Mouse (Mus musculus) midbrain, embryonic 14.5 days (tissue): ENCODE measurements around the gene Ubr1. TPM values are rescaled to one million over a fixed set of nuclear protein-coding genes. Genes with fewer than 3 reads are reported as not detected.
"Not testable (repeated sequence)": the region's sequence is repeated elsewhere in the genome, so short reads cannot be mapped to it uniquely, and the experiment has no call there.

Experiments used
- ATAC-seq: fragments of 200-750 bp; cut with Nextera tagmentation; 2 replicates; pipeline ENCODE4 v1.8.0; 2017; ENCODE audit warnings: moderate number of reproducible peaks, moderate library complexity; ENCODE audit not compliant: low FRiP score, low TSS enrichment
- DNase-seq: peaks from one replicate; pipeline ENCODE4 v3.0.0-alpha.2; 2015
- H3K27ac ChIP-seq: fragments of 300-500 bp; sonication (generic); replicated peaks from 2 replicates; pipeline ENCODE4 v1.5.1; 2014; ENCODE audit warnings: mild to moderate bottlenecking, low read depth, low read length, moderate library complexity
- H3K27me3 ChIP-seq: fragments of 300-500 bp; sonication (generic); 2 replicates; pipeline ENCODE4 v1.6.1; 2014; ENCODE audit warnings: low read length, control low read depth, mixed read lengths; ENCODE audit not compliant: control insufficient read depth, insufficient read depth
- H3K36me3 ChIP-seq: fragments of 300-500 bp; sonication (generic); 2 replicates; pipeline ENCODE4 v1.6.1; 2014; ENCODE audit warnings: low read length, control low read depth; ENCODE audit not compliant: control insufficient read depth, insufficient read depth
- H3K4me1 ChIP-seq: fragments of 300-500 bp; sonication (generic); 2 replicates; pipeline ENCODE4 v1.6.1; 2014; ENCODE audit warnings: mild to moderate bottlenecking, antibody characterized with exemption, low read length, control low read depth; ENCODE audit not compliant: control insufficient read depth, insufficient read depth
- H3K4me2 ChIP-seq: fragments of 300-500 bp; sonication (generic); 2 replicates; pipeline ENCODE4 v1.6.1; 2014; ENCODE audit warnings: mild to moderate bottlenecking, low read length, moderate library complexity
- H3K4me3 ChIP-seq: fragments of 300-500 bp; sonication (generic); replicated peaks from 2 replicates; pipeline ENCODE4 v1.5.1; 2014; ENCODE audit warnings: low read depth, low read length
- H3K9ac ChIP-seq: fragments of 300-500 bp; sonication (generic); replicated peaks from 2 replicates; pipeline ENCODE4 v1.6.1; 2014; ENCODE audit warnings: mild to moderate bottlenecking, low read length, moderate library complexity
- H3K9me3 ChIP-seq: fragments of 300-500 bp; sonication (generic); 2 replicates; pipeline ENCODE4 v1.6.1; 2016; ENCODE audit warnings: low read length, control low read depth, mixed read lengths; ENCODE audit not compliant: control insufficient read depth
- WGBS: fragments of 180-500 bp; shearing (Covaris S2); extraction: QIAGEN DNeasy Blood & Tissue Kit; methylation state at CpG from one replicate; pipeline ENCODE4 v1.1.7; 2014; 5-methylcytosine and 5-hydroxymethylcytosine counted together
- polyA plus RNA-seq: library from polyadenylated mRNA; unstranded; fragments of >200 nt; fragmentation: Nextera tagmentation; extraction: Ambion mirVana; gene quantifications from 2 replicates; pipeline ENCODE4 v1.2.1, GENCODE M21; 2014

Gene Ubr1
- polyA plus RNA-seq, 1 experiment from 2014 or later: 40.5 TPM

DNA sequence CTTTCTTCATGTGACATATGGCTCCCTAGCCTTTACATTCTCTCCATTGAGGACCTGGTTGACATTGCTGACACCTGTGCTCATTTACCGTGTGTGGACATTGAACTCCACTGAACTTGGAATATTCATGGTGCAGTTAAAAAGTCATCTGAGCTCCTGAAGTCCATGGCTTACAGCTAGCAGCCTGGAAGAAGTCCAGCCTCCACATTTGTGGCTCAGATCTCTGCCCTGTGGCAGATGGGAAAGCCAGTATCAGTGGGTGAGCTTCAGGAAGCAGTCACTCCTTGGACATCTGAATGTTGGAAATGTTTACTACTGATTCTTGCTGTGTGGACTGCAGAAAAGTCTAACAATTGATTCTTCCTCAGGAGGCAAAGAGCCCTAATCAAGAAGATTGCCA lies 36.5 kb upstream of the Ubr1 start:
- H3K36me3 ChIP-seq: peaks cover 15% of the 10 kb centered on the region
- no peak for ATAC-seq
- 94% methylated on average over 1 of the region's 1 CpGs for WGBS

GRCm38 (mm10) chr2:121004018-121004811 lies 33.7 kb upstream of the Ubr1 start:
- H3K27me3 ChIP-seq: no peaks in the 10 kb centered on the region
- H3K9ac ChIP-seq: no peak overlapping the region
- H3K4me2 ChIP-seq: no peak overlapping the region
- H3K4me1 ChIP-seq: peaks cover 5% of the 10 kb centered on the region
- no peak overlapping the region for H3K27ac ChIP-seq
- 0 out of 2 replicates have a peak, but pooled peaks cover 7% of the 10 kb centered on the region for H3K36me3 ChIP-seq
- 83% methylated on average over 7 of the region's 7 CpGs for whole genome bisulfite sequencing
- no peaks in the 10 kb centered on the region for H3K9me3 ChIP-seq
- DNase-seq (no peak), ATAC-seq (no peak)
- H3K4me3 ChIP-seq: no peak overlapping the region

More for the DNA sequence above, 36.5 kb upstream of the Ubr1 start:
- no peak for DNase-seq
- Histone ChIP-seq H3K9me3 (no peaks in the 10 kb centered on the region), H3K27me3 (no peaks in the 10 kb centered on the region), H3K27ac (no peak overlapping the region), H3K4me2 (no peak overlapping the region), H3K9ac (no peak overlapping the region), H3K4me1 (peaks cover 10% of the 10 kb centered on the region), H3K4me3 (no peak overlapping the region)

DNA sequence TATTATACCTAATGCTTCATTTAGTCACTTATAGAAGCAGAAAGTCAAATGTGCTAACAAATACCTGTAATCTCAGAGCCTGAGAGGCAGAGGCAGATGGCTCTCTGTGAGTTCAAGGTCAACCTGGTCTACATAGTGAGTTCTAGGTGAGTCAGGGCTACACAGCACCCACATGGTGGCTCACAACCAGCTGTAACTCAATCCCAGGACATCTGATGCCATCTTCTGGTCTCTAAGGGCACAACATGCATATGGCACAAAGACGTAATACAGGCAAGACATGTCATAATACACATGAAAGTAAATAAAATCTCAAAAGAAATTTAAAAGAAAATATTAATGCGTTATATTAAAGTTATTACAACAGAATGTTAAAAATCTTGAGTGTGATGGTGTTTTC lies 33.1 kb upstream of the Ubr1 start:
- 75% methylated on average over 2 of the region's 2 CpGs for WGBS
- Histone ChIP-seq H3K27me3 (no peaks in the 10 kb centered on the region), H3K4me2 (no peak overlapping the region), H3K4me3 (no peak overlapping the region), H3K9ac (no peak overlapping the region), H3K36me3 (0 out of 2 replicates have a peak, but pooled peaks cover 7% of the 10 kb centered on the region), H3K9me3 (no peaks in the 10 kb centered on the region), H3K4me1 (no peaks in the 10 kb centered on the region), H3K27ac (no peak overlapping the region)
- no peak for DNase-seq
- ATAC-seq: no peak

GRCm38 (mm10) chr2:120998863-120999262 lies 28.3 kb upstream of the Ubr1 start:
- Histone ChIP-seq H3K4me3 (no peak overlapping the region), H3K27me3 (no peaks in the 10 kb centered on the region), H3K36me3 (0 out of 2 replicates have a peak, but pooled peaks cover 7% of the 10 kb centered on the region), H3K4me2 (no peak overlapping the region), H3K27ac (no peak overlapping the region), H3K9me3 (no peaks in the 10 kb centered on the region), H3K4me1 (no peaks in the 10 kb centered on the region), H3K9ac (no peak overlapping the region)
- DNase-seq (no peak), ATAC-seq (no peak)
- 94% methylated on average over 8 of the region's 8 CpGs for WGBS

GRCm38 (mm10) chr2:120996607-120997006 lies 26.1 kb upstream of the Ubr1 start:
- H3K9me3 ChIP-seq, DNase-seq, H3K27me3 ChIP-seq, H3K4me1 ChIP-seq, H3K9ac ChIP-seq, ATAC-seq, H3K4me2 ChIP-seq, H3K4me3 ChIP-seq, H3K27ac ChIP-seq: not testable (repeated sequence)
- WGBS: 74% methylated on average over 1 of the region's 1 CpGs
- peaks cover 13% of the 10 kb centered on the region; the same call in 1 of the 2 replicates for H3K36me3 ChIP-seq

DNA sequence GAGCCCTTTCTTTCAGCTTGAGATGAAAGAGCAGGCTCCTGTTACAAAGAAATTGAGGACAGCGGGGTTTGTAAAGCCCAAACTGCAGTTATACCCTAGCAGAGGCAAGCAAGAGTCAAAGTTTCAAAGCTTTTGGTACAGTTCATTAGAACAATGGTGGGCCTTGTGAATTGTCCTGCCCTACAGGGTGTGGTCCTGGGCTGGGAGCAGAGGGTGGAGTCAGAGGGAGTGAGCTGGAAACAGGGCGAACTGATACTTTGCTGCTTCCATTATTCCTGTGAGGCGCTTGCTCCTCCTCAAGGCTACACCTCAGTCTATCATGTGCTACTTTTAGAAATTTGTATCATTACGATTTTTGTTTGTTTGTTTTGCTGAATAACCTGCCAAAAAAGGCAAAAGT lies 20.7 kb upstream of the Ubr1 start:
- Histone ChIP-seq H3K9me3 (no peaks in the 10 kb centered on the region), H3K4me1 (no peaks in the 10 kb centered on the region), H3K9ac (no peak overlapping the region), H3K4me3 (no peak overlapping the region), H3K27ac (no peak overlapping the region), H3K4me2 (no peak overlapping the region), H3K36me3 (peaks cover 13% of the 10 kb centered on the region; the same call in 1 of the 2 replicates), H3K27me3 (no peaks in the 10 kb centered on the region)
- ATAC-seq: no peak
- DNase-seq: no peak
- WGBS: 77% methylated on average over 4 of the region's 4 CpGs

DNA sequence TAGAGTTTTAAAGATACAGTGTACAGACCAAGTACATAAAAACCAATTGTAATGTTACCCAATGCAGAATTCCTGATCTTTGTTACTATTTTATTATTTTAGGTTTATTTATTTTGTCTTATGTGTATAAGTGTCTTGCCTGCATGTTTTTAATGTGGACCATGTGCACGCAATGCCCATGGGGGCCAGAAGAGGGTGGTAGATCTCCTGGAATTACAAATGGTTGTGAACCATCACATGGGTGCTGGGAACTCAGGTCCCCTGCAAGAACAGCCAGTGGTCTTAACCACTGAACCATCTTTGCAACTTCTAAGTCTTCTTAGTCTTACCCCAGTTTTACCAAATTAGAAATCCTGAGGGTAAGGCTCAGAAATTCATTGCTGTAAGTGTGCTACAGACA lies 14.7 kb upstream of the Ubr1 start:
- Histone ChIP-seq H3K9me3 (no peaks in the 10 kb centered on the region), H3K36me3 (peaks cover 13% of the 10 kb centered on the region), H3K4me3 (no peak overlapping the region), H3K27ac (no peak overlapping the region), H3K4me2 (no peak overlapping the region), H3K27me3 (no peaks in the 10 kb centered on the region), H3K4me1 (no peaks in the 10 kb centered on the region), H3K9ac (no peak overlapping the region)
- ATAC-seq (no peak), DNase-seq (no peak)
- WGBS: 98% methylated on average over 1 of the region's 1 CpGs

GRCm38 (mm10) chr2:120983611-120984010 lies 13.1 kb upstream of the Ubr1 start:
- no peaks in the 10 kb centered on the region for H3K27me3 ChIP-seq
- H3K9me3 ChIP-seq: no peaks in the 10 kb centered on the region
- H3K27ac ChIP-seq: no peak overlapping the region
- no peak overlapping the region for H3K4me2 ChIP-seq
- H3K9ac ChIP-seq: no peak overlapping the region
- DNase-seq: no peak
- 16% methylated on average over 2 of the region's 2 CpGs for WGBS
- peaks cover 13% of the 10 kb centered on the region for H3K36me3 ChIP-seq
- H3K4me1 ChIP-seq: no peaks in the 10 kb centered on the region
- no peak for ATAC-seq
- no peak overlapping the region for H3K4me3 ChIP-seq

- no peak for DNase-seq
- H3K27me3 ChIP-seq: no peaks in the 10 kb centered on the region
- H3K36me3 ChIP-seq: peaks cover 6% of the 10 kb centered on the region; the same call in 1 of the 2 replicates
- no peak overlapping the region for H3K27ac ChIP-seq
- no peaks in the 10 kb centered on the region for H3K9me3 ChIP-seq
- 0 out of 2 replicates have a peak, but pooled peaks cover 6% of the 10 kb centered on the region for H3K4me1 ChIP-seq
- H3K9ac ChIP-seq: no peak overlapping the region
- ATAC-seq: no peak
- H3K4me2 ChIP-seq: no peak overlapping the region
- WGBS: 72% methylated on average over 2 of the region's 2 CpGs
- no peak overlapping the region for H3K4me3 ChIP-seq
Measured at GRCm38 (mm10) chr2:120980861-120981260, 10.3 kb upstream of the Ubr1 start.
